Mouse (Mus musculus): ENCODE measurements around the gene Etv5. TPM values are rescaled to one million over a fixed set of nuclear protein-coding genes. Genes with fewer than 3 reads are reported as not detected.
"Not testable (repeated sequence)": the region's sequence is repeated elsewhere in the genome, so short reads cannot be mapped to it uniquely, and the experiment has no call there.

The Etv5 gene
- polyA plus RNA-seq, 1 experiment from 2014 or later, result 3.8 TPM

DNA sequence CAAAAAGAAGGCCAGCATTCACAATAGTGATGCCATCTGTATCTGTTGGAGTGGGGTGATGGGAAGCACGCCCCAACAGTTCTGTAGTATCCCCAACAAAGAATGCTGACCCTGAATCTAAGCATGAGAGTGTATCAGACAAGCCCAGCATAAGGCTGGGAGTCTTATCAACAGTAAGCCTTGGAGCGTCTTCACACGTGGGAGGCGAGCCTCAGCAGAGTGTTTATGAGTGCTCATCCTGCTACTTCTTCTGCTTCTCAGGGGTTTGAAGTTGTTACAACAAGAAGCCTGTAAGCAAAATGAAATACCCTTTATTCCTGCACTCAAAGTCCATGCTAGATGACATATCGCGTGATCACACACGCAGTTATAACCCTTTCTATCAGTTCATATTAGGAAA, 72.4 kb downstream of the Etv5 start:
- no peak for ATAC-seq (ENCODE audit: insufficient read depth)
- Histone ChIP-seq H3K4me3 (replicated peaks) (no peak overlapping the region), H3K27ac (replicated peaks) (no peak overlapping the region), H3K4me2 (no peak overlapping the region), H3K9ac (no peak overlapping the region), H3K36me3 (replicated peaks) (no peaks in the 10 kb centered on the region), H3K9me3 (replicated peaks) (no peaks in the 10 kb centered on the region), H3K4me1 (replicated peaks) (no peaks in the 10 kb centered on the region), H3K27me3 (no peaks in the 10 kb centered on the region)
- 55% methylated on average over 7 of the region's 7 CpGs for WGBS (ENCODE audit: insufficient replicate concordance)

DNA sequence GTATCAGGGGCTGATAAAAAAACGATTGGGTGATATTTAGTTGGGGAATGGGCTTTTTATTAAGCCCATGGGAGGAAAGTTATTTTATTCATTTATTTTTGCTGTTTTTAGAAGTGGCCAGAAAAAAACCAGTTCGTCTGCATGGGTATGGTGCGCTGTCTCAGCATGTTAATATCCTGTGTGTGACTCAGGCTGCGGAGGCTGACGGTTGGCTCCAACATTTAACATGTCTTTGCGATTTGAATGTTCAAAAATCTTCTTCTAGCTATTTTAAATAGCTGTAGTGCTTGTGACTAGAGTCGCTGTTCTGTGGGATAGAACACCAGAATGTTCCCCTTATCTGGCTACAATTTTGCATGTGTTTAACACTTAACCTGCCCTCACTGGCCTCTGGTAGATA, 73.5 kb downstream of the Etv5 start:
- Histone ChIP-seq H3K27ac (replicated peaks) (no peak overlapping the region), H3K9ac (no peak overlapping the region), H3K4me1 (replicated peaks) (no peaks in the 10 kb centered on the region), H3K9me3 (replicated peaks) (no peaks in the 10 kb centered on the region), H3K27me3 (no peaks in the 10 kb centered on the region), H3K36me3 (replicated peaks) (no peaks in the 10 kb centered on the region), H3K4me3 (replicated peaks) (no peak overlapping the region), H3K4me2 (no peak overlapping the region)
- ATAC-seq (ENCODE audit: insufficient read depth), result no peak
- 55% methylated on average over 7 of the region's 7 CpGs for WGBS (ENCODE audit: insufficient replicate concordance)

DNA sequence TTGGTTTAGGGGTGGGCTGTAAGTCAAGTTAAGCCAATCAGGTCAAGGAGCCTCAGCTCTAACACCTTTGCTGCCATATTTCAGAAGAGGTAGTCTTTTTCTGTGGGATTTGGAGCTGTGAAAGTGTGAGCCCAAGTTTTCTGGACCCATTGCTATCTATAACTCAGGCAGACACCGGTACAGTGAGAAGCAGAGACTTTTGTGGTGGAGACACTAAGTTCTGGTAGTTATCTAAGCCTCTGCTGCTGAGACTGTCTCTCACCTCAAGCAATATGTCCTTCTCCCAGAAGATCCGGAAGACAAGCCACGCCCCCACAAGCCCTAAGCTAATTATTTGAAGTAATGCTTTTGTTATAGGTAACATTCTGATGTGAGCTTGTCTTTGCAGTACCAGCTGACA, 73.9 kb downstream of the Etv5 start:
- H3K9me3 ChIP-seq (replicated peaks), result no peaks in the 10 kb centered on the region
- H3K27ac ChIP-seq (replicated peaks), result no peak overlapping the region
- 53% methylated on average over 3 of the region's 3 CpGs for WGBS (ENCODE audit: insufficient replicate concordance)
- H3K4me3 ChIP-seq (replicated peaks), result no peak overlapping the region
- no peaks in the 10 kb centered on the region for H3K4me1 ChIP-seq (replicated peaks)
- no peaks in the 10 kb centered on the region for H3K36me3 ChIP-seq (replicated peaks)
- H3K9ac ChIP-seq, result no peak overlapping the region
- H3K27me3 ChIP-seq, result no peaks in the 10 kb centered on the region
- H3K4me2 ChIP-seq, result no peak overlapping the region
- no peak for ATAC-seq (ENCODE audit: insufficient read depth)

DNA sequence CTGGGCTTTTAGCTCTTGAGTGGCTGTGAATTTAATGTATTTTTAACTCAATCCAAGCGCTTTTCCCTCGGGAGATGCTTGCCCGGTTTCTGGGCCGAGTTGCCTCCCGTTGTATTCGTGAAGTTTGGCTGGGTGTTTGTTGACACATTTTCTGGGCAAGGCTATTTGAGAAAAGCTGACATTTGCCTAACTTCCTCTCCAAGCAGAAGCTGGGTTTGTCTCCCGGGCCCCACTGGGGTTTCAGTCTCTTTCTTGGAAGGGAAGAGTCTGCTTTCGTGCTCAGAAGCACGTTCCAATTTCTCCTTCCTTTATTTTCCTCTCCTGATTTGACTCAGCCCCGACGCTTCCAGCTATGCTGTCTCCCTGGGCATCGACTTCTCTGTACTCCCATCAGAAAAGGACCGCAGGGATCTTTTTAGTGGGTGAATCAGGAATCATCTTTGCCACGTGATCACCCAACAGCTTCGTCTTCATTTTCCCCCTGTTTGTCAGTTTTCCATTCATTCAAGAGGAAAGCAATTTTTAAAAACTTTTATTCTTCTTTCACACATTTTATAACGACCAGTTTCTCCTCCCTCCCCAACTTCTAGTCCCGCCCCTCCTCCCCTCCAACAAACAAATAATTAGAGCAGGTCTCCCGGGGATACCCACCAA, 80.7 kb downstream of the Etv5 start:
- H3K27ac ChIP-seq (replicated peaks), result no peak overlapping the region
- H3K9me3 ChIP-seq (replicated peaks), result no peaks in the 10 kb centered on the region
- no peak overlapping the region for H3K9ac ChIP-seq
- H3K36me3 ChIP-seq (replicated peaks), result no peaks in the 10 kb centered on the region
- no peak overlapping the region for H3K4me3 ChIP-seq (replicated peaks)
- no peaks in the 10 kb centered on the region; the same call in 1 of the 2 replicates for H3K4me1 ChIP-seq (replicated peaks)
- 11% methylated on average over 18 of the region's 18 CpGs for WGBS (ENCODE audit: insufficient replicate concordance)
- H3K27me3 ChIP-seq, result no peaks in the 10 kb centered on the region
- no peak for ATAC-seq (ENCODE audit: insufficient read depth)
- H3K4me2 ChIP-seq, result peak overlapping the region; percentile 37; the same call in 1 of the 2 replicates

DNA sequence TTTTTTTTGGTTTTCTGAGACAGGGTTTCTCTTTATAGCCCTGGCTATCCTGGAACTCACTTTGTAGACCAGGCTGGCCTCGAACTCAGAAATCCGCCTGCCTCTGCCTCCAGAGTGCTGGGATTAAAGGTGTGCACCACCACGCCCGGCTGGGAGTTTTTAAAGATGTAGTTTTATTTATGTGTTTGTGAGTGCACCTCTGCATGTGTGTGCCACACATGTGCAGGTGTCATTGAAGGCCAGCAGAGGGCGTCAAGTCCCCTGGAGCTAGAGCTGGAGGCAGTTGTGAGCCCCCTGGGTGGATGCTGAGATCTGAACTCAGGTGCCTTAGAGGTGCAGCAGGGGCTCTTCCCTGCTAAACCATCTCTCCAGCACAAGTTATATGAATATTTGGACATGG, 85.3 kb downstream of the Etv5 start:
- H3K9me3 ChIP-seq (replicated peaks); H3K36me3 ChIP-seq (replicated peaks); H3K27me3 ChIP-seq; H3K27ac ChIP-seq (replicated peaks); H3K9ac ChIP-seq; H3K4me3 ChIP-seq (replicated peaks); ATAC-seq (ENCODE audit: insufficient read depth); H3K4me2 ChIP-seq; H3K4me1 ChIP-seq (replicated peaks): not testable (repeated sequence)
- WGBS (ENCODE audit: insufficient replicate concordance), result 67% methylated on average over 5 of the region's 5 CpGs

DNA sequence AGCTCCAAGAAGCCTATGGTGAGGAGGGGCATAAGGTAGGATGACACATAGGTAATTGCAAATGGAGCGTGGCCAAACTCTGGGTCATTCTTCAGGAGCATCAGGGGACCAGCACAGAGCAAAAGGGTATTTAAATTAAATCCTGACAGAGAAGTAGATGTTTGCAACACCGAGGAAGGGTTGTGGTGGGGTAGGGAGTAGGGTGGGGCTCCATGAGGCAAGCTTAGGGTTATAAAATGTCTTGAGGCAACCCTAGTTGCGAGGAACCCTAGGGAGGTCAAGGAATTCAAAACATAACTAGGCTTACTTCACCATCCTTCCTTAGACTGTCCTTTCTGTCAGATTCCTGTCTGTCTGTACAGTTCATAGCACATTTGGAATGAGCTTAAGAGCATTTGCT, 85.9 kb downstream of the Etv5 start:
- Histone ChIP-seq H3K4me2 (no peak overlapping the region), H3K27me3 (no peaks in the 10 kb centered on the region), H3K27ac (replicated peaks) (no peak overlapping the region), H3K36me3 (replicated peaks) (no peaks in the 10 kb centered on the region), H3K4me1 (replicated peaks) (no peaks in the 10 kb centered on the region; the same call in 1 of the 2 replicates), H3K9me3 (replicated peaks) (no peaks in the 10 kb centered on the region), H3K4me3 (replicated peaks) (no peak overlapping the region), H3K9ac (no peak overlapping the region)
- no peak for ATAC-seq (ENCODE audit: insufficient read depth)
- WGBS (ENCODE audit: insufficient replicate concordance), result 48% methylated on average over 3 of the region's 3 CpGs

DNA sequence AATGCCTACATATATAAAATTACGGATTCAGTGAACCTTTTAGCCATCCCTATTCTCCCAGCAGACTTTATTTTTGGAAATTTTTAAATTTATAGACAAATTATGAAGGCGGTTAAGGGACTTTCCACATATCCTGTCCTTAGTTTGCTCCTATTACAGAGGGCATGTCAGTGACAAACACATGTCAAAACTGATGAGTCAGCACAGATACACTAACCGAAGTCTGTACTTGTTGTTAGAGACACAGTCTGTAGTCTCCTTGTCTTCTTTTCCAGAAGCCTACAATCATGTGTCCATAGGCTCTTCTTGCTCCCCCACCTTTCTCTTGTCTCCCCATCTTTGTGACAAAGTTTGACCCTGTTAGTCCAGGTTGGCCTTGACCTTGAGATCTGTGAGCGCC, 88.3 kb downstream of the Etv5 start:
- WGBS (ENCODE audit: insufficient replicate concordance), result 64% methylated on average over 4 of the region's 4 CpGs
- Histone ChIP-seq H3K27ac (replicated peaks) (no peak overlapping the region), H3K4me3 (replicated peaks) (no peak overlapping the region), H3K36me3 (replicated peaks) (no peaks in the 10 kb centered on the region), H3K9me3 (replicated peaks) (no peaks in the 10 kb centered on the region), H3K4me2 (no peak overlapping the region), H3K9ac (no peak overlapping the region), H3K27me3 (no peaks in the 10 kb centered on the region), H3K4me1 (replicated peaks) (no peaks in the 10 kb centered on the region)
- ATAC-seq (ENCODE audit: insufficient read depth), result no peak

DNA sequence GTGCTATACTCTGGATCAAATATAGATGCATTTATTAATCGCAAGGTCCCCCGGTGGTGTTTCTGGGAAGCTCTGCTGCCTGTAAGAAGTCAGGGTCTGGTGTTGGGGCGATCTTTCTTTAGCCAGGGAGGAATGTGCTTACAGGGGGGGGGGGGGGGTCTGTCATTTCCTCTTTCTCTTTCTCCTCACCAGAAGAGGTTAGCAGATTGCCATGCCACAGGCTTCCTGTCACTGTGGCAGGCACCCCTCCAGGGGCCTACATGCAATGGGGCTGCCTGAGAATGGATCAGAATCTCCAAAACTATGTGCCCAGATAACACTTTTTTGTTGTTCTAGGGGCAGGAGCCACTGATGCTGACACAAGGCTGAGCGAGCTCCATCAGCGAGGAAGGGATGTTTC, 89.7 kb downstream of the Etv5 start:
- H3K9ac ChIP-seq, result no peak overlapping the region
- no peaks in the 10 kb centered on the region for H3K27me3 ChIP-seq
- H3K4me3 ChIP-seq (replicated peaks), result no peak overlapping the region
- no peak for ATAC-seq (ENCODE audit: insufficient read depth)
- no peaks in the 10 kb centered on the region for H3K9me3 ChIP-seq (replicated peaks)
- H3K36me3 ChIP-seq (replicated peaks), result no peaks in the 10 kb centered on the region
- H3K4me2 ChIP-seq, result no peak overlapping the region
- no peaks in the 10 kb centered on the region for H3K4me1 ChIP-seq (replicated peaks)
- H3K27ac ChIP-seq (replicated peaks), result no peak overlapping the region
- 18% methylated on average over 5 of the region's 5 CpGs for WGBS (ENCODE audit: insufficient replicate concordance)

DNA sequence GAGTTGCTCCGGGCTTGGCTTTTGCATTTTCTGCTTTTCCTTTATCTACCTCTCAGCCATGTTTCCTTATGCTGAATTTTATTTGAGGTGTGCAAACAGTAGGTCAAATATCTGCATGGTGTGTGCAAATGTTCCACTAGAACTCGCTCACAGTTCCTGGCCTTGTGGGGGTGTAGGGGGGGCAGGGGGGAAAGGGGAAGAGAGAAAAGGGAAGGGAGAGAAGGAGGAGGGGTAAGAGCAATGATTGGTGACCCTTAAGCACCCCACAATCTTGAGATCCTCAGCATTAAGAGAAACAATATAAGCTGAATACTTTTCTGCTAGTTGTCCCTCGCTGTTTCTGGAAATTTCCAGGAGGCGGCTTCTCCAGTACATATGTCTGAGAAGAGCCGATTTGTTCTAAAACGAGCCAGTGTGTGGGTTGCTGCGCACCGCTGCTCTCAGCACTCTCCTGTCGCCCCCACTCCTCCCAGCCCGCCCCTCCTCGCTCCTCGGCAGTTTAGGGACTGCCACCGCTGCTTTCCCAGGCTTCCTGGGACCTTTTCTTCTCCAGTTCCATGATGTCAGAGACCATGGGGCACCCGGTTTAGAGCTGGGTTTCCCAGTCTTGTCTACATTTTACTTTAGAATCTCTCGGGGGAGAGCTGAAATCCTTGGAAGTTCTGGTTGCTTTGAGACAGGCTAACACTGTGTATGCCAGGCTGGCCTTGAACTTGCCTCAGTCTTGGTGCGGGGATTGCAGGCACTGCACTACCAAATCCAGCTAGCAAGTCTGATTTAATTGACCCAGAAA, 90.8 kb downstream of the Etv5 start:
- Histone ChIP-seq H3K27ac (replicated peaks) (no peak overlapping the region), H3K4me2 (no peak overlapping the region), H3K27me3 (no peaks in the 10 kb centered on the region), H3K4me1 (replicated peaks) (no peaks in the 10 kb centered on the region), H3K36me3 (replicated peaks) (no peaks in the 10 kb centered on the region), H3K4me3 (replicated peaks) (no peak overlapping the region), H3K9me3 (replicated peaks) (no peaks in the 10 kb centered on the region), H3K9ac (no peak overlapping the region)
- 43% methylated on average over 16 of the region's 16 CpGs for WGBS (ENCODE audit: insufficient replicate concordance)
- ATAC-seq (ENCODE audit: insufficient read depth), result no peak

DNA sequence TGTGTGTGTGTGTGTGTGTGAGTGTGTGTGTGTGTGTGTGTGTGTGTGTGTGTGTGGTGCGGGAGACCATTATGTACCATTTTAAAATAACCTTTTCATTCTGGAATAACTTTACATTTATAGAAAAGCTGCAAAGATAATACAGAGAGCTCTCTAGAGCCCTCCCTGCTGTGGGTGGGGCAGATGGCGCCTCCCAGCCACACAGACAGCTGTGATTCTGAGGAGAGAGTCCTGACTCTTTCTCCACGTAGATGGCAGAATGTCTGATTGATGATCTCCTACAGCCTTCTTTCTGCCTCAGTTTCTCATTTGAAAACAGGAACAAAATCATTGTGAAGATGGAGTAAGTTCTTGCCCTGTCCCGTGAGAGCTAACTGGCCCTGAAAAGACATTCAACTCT, 91.5 kb downstream of the Etv5 start:
- H3K9ac ChIP-seq, result no peak overlapping the region
- H3K27ac ChIP-seq (replicated peaks), result no peak overlapping the region
- no peak overlapping the region for H3K4me3 ChIP-seq (replicated peaks)
- H3K4me1 ChIP-seq (replicated peaks), result no peaks in the 10 kb centered on the region
- no peaks in the 10 kb centered on the region for H3K9me3 ChIP-seq (replicated peaks)
- H3K4me2 ChIP-seq, result no peak overlapping the region
- H3K36me3 ChIP-seq (replicated peaks), result no peaks in the 10 kb centered on the region
- 51% methylated on average over 4 of the region's 4 CpGs for WGBS (ENCODE audit: insufficient replicate concordance)
- ATAC-seq (ENCODE audit: insufficient read depth), result no peak
- H3K27me3 ChIP-seq, result no peaks in the 10 kb centered on the region

DNA sequence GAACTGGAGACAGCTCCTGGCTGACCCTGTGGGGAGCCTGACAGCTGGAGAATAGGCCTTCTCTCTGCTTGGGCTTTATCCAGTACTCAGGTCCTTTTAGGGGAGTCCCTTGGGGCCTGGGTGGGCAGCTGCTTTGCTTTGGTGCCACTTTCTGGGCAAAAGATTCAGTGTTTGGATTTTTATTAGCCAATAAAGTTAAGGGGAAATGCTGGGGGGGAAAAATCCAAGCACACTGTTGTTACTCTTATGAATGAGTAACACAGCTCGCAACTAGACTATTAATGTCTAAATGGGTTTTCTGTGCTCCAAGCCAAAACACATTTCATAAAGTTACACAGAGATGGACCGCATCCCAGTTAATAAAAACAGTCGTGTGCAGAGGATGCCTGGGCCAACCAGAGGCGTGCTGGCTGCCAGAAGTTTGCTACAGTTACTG, 98.3 kb downstream of the Etv5 start:
- no peaks in the 10 kb centered on the region for H3K27me3 ChIP-seq
- no peak overlapping the region for H3K9ac ChIP-seq
- ATAC-seq (ENCODE audit: insufficient read depth), result no peak
- no peak overlapping the region for H3K4me2 ChIP-seq
- no peaks in the 10 kb centered on the region for H3K36me3 ChIP-seq (replicated peaks)
- WGBS (ENCODE audit: insufficient replicate concordance), result 54% methylated on average over 4 of the region's 4 CpGs
- H3K4me1 ChIP-seq (replicated peaks), result no peaks in the 10 kb centered on the region
- H3K27ac ChIP-seq (replicated peaks), result no peak overlapping the region
- no peak overlapping the region for H3K4me3 ChIP-seq (replicated peaks)
- no peaks in the 10 kb centered on the region for H3K9me3 ChIP-seq (replicated peaks)
